Mouse (Mus musculus): ENCODE measurements around the gene Myocos.

DNA sequence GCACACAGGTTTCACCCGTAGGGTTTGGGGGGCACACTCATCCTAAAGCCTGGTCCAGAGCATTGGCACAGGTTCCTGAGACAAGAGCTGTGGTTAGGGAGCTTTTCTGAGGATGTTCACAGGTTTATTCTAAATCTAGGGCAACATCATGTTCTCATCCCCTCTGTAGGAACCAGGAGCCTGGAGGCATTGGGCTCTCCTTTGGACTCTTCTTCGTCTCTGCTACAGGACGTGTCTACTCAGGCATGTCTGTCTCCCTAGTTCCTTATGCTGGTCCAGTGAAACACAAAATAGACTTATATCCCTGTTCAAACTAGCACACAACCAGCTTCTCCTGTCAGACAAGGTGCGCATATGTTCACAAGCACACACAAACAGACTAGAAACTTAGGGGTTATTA lies 19.5 kb downstream of the Myocos start:
- TF ChIP-seq CEBPB (IDR thresholded peaks at IDR 0.05; ENCODE audit: insufficient read depth, poor library complexity, severe bottlenecking): no peak
- no peak for TF ChIP-seq POLR2A (IDR thresholded peaks at IDR 0.05; ENCODE audit: insufficient read length, low read depth)
- TF ChIP-seq MYOG (IDR thresholded peaks at IDR 0.05; ENCODE audit: control insufficient read depth in 1 of 3, insufficient read depth in 1 of 3, insufficient read length in 2 of 3, low read depth in 2 of 3): no peak
- TF ChIP-seq SRF (IDR thresholded peaks at IDR 0.05; ENCODE audit: control insufficient read depth, insufficient read length, low read depth): no peak
- TF ChIP-seq USF1 (IDR thresholded peaks at IDR 0.05; ENCODE audit: low read depth): no peak
- no peak for TF ChIP-seq TCF12 (IDR thresholded peaks at IDR 0.05; ENCODE audit: insufficient read depth, poor library complexity, severe bottlenecking)
- no peak for TF ChIP-seq MAX (IDR thresholded peaks at IDR 0.05; ENCODE audit: low read depth)
- TF ChIP-seq TCF3 (IDR thresholded peaks at IDR 0.05; ENCODE audit: insufficient read length, low read depth): no peak

Measured in myocyte (in vitro differentiated cells).